Mouse (Mus musculus): ENCODE measurements at regions not wholly inside any gene's neighbourhood (a gene's known extent, or its start where the extent isn't known, plus 50 kb on each side); places are given as distances from the start of the nearest gene placed in this dataset.

DNA sequence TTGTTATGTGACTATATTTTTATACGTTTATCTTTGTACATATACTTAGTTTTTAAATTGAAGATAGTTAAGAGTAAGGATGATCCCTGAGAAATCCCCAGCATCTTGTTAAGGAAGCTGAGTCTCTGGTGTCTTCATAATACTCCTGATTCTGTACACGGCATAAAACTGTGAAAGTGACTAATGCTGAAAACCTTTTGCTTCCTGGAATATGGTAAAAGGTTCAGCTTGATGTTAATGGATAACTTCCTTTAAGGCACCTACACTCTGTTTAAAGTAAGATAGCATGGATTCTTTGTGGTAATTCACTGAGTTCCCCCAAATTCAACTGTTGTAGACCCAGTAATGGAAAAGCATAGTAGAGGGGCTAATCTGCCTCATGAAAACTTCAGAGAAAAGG is 67.2 kb upstream of the Rgs1 start:
- no peak for DNase-seq

DNA sequence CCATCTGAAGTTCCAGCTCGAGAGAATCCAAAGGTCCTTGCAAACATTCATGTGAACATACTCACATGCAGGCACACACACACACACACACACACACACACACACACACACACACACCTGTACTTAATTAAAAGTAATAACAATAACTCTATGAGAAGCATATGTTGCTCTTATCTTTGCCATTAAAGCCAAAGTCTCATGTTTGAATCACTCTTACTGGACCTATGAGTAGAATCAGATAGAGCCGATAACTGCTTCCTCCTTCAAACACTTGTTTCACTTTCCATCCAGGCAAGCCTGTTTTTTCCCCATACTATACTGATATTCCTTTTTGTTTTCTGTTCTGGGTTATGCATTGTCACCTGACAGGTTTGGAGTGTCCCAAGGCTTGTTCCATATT is 65.3 kb upstream of the Rgs1 start:
- no peak for DNase-seq

DNA sequence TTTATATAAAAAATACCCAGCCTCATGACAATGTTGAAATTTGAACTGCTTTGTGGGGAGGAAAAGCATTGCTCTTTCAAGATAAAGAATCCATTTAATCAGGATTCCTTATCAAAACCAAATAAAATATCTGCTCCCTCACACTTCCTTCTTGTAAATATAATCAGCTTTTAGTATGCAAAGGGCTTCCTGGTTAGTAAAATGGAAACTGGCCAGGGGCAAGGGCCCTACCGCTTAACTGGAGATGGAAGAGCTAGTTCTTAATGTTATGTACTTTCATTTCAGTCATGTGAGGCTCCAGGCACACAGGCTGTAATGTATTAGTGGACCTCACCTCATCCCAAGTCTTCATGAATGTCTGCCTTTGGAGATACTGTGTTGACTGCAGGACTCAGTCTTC is 64.3 kb upstream of the Rgs1 start:
- no peak for DNase-seq

DNA sequence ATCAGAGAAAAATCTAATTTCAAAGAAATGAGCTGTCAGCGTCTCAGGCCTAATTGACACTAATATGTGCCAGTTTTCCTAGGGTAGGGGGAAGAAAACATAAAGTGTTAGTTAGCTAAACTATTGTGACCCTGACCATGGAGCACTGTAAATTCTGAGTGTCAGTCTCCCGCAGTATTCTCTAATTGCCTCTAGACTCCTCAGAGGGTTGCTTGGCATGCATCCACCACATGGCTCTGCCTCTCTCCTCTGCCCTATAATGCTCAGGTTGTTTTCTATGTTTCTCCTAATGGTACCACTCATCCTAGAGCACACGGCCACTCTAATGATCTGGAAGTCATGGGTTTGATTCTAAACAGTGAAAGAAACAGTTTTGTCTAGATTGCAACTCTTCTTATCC is 60.9 kb upstream of the Rgs1 start:
- no peak for DNase-seq

GRCm38 (mm10) chr1:144308313-144308712 is 59.3 kb upstream of the Rgs1 start:
- no peak for DNase-seq

- no peak for DNase-seq
These were observed 58.8 kb upstream of the Rgs1 start for GRCm38 (mm10) chr1:144307854-144308285.

- no peak for DNase-seq
These were observed 58.2 kb upstream of the Rgs1 start for GRCm38 (mm10) chr1:144307017-144307853.

- no peak for DNase-seq
These were observed 57.2 kb upstream of the Rgs1 start for GRCm38 (mm10) chr1:144306284-144306683.

GRCm38 (mm10) chr1:144300670-144301069 is 51.6 kb upstream of the Rgs1 start:
- DNase-seq, result no peak

Data from cerebellum, adult 18-20 months (tissue).